Mouse (Mus musculus) kidney, adult 9 months (tissue): ENCODE data around the gene Dennd1a.

Source experiments
- DNase-seq: peaks from one replicate; pipeline ENCODE4 v3.0.0; 2022

Dennd1a gene

DNA sequence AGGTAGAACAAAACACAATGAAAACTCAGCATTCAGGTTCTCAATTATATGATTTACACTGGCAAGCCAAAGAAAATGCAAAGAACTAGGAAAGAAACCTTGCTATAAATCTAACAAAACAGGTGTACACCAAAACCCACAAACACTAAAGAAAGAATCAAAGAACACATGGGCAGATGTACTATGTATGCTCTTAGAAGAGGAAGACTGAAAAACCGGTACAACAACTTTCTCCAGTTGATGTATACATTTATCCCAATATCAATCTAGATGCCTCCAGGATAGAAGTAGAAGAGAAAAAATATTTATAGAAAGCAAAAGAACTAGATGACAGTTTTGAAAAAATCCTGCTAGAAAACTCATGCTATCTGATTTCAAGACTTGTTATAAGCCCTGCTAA, 184.5 kb downstream of the Dennd1a start:
- DNase-seq, result no peak

DNA sequence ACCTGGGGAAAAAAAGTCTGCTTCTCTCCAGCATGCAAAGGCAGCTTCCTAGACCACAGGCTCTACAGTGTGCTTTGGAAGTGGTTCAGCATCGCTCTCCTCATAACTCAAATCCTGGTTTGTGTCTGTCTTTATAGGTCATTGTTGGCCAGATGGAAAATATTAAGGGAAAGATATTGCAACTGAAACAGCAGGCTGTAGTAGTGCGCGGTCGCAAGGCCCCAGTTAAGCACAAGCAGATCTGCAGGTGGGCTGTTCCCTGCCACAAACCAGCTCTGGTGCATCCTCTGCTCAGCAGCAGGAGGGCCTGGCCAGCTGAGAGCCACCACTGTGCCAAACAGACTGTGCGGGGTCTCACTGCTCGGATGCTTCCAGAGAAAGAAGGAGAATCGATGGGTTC, 186.9 kb downstream of the Dennd1a start:
- no peak for DNase-seq

DNA sequence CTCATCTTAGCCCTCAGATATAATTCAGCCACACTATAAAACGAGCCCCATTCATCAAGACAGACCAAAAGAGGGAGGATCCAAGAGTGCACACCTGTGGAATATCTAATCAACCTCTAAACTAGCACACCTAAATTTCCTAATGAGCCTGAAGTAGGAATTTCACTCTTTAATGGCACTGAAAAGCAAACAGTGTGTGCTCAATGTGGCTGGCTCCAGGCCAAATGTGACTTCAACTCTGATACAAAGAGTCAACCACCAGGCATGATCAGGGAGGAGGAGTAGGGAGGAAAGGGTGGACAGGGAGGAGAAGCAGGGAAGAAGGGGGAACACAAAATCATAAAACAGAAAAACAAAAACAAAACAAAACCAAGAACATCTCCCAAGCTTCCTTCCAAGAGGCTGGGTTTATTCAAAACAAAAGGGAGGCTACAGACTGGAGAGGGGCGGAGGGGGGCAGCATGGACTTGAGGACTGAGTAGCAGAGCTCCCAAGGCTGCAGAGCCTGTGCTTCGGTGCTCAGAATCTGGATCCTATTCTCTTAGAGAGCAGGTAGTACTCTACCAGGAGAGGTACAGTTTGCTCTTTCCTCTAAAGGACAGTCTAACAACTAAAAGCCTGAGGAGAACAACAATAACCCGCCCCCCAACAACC, 187.9 kb downstream of the Dennd1a start:
- DNase-seq, result peak; percentile 41

DNA sequence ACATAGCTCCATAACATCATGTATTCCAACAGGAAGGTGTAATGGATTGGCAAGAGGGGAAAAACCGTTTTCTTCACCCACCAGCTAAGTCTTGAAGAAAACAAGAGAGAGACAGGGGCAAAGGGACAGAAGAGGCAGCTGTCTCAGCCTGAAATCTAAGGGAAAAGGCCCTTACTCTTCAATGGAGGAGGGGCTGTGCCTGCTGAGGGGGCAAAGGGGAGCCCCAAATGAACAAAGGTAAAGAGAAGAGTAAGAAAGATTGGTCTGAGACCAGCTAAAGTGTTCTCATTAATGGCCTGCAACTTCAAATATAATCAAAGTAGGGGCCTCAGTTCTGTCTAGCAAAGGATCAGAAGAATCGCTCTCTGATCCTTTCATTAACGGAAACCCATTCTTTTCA, 189.7 kb downstream of the Dennd1a start:
- DNase-seq, result no peak

DNA sequence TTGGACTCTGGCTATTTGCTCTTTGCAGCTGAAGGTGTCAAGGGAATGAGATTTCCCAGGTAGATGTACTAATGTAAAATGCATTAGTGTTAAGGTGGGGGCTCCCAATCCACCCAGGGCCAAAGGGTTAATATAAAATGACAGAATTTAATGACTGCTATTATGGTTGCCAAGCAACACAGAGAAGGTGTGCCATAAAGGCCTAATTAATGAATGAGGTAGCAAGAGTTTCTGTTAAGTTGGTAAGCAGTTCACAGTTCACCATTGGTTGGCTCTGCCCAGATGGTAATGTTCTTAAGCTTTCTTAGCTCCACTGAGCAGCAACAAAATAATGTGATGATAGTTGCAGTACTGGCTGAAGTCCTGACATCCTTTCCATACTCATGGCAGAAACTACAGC, 190.9 kb downstream of the Dennd1a start:
- DNase-seq, result peak; percentile 50

DNA sequence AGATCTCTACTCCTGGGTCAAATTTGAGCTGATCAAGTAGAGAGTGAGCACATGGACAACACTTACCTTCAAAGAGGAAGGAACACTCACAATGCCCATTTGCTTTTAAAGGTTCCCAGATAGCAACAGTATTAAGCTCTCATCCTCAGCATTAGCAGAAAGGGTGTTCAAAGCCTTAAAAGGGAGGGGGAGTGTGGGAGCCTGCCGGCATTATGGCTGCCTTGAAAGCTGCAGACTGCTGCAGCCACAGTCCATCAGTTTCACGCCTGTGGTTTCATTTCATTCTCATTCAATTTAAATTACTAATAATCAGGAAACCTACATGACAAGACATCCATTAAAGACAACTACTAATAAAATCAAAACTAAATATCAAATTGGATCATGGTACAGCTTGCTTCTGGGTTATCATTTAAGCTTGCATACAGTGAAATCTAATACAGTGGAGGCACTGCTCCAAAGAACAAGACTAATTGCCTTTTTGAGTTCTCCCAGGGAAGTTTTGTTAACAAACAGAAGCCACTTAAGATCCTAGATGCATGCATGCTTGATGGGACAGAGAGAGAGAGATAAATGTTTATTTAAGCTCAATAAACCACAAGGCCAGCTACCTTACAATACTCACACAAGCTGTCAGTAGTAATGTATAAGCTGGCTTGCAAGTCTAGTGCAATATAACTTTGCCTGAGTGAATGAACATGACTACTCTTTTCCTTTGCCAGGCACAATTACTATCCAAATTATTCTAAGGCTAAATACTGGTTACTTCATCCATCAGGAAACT, 192.6 kb downstream of the Dennd1a start:
- DNase-seq, result no peak

DNA sequence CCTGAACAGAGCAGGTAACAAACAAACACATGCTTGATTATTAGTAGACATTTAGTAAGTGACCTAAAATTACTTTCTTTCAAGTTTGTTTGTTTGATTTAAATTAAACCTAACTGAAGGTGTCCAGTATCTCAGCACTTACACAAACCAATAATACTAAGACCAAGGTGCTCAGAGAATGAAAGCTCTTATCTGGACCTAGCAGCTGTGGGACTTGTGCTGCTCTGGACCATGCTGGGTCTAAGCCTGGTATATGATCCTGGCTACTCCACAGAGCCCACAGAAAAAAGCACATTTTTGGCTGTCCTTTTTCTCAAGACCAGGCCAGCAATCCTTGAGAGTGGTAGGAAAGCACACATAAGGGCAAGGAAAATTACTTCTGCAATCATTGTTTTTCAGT, 193.2 kb downstream of the Dennd1a start:
- no peak for DNase-seq

DNA sequence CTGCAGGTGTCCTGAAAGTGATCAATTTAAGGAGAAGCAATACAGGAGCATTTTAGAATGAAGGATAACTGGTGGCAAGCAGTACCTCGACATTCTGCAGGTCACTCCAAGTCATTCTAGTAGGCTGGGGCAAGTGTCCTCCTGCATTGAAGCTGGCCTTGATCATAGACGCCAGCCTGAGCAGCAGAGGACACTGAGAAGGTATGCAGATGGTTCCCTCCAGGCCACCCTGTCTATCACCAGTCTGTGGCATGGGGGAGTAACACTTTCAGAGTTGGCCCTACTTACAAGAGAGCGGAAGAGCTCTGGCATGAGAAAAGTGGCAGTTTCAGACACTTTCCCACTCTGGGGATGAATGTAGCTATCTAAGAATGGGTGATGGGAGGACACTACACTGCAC, 193.9 kb downstream of the Dennd1a start:
- no peak for DNase-seq

DNA sequence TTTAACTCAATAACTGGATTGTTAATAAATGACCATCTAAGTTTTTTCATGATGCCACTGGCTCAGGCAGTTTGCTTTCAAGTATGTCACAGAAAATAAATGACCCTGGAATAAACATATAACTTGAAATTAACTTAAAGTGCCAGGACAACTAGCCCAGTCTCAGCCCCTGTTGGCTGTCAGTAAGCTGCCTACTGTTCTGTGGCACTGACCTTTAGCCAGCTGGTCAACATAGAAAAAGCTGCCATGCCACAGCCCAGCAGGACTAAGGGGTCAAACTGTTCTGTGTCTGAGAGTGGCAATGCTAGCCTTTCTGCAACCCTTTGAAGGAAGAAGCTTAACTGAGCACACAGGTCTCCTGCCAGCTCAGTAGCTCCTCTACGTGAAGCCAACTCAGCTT, 198.8 kb downstream of the Dennd1a start:
- DNase-seq, result peak; percentile 82

DNA sequence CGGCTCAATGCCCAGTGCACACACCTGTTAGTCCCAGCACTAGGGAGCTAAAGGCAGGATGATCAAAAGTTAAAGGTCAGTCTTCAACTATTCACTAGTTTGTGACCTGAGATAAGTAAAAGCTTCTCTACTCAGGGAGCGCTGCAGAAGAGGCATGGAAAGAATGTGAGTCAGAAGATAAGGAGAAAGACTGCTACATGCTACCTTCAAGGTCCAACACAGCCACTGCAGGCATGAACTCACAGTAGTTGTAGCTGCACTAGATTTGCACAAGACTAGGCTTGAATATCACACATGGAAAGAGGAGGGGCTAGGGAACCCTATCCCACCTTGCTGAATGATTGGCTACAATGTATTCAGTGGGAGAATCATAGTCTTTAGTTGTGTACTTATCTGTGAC, 202.1 kb downstream of the Dennd1a start:
- DNase-seq, result no peak

DNA sequence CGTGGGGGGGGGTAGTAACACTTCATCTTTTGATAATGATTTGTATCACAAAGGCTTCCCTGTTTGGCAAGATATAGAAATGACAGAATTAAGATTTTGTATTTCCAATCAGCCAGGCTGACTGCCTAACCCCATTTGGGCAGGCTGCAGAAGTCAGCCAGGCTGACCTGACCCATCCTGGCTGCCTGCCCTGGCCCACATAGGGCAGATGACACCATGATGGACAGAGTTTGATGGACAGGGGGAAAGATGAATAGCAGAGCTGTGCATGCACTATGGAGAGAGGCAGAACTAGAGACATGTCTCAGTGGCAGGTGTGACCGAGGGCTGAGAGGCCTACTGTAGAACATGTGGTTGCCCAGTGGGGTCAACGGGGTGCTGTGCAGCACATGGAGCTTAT, 203.9 kb downstream of the Dennd1a start:
- DNase-seq, result no peak

DNA sequence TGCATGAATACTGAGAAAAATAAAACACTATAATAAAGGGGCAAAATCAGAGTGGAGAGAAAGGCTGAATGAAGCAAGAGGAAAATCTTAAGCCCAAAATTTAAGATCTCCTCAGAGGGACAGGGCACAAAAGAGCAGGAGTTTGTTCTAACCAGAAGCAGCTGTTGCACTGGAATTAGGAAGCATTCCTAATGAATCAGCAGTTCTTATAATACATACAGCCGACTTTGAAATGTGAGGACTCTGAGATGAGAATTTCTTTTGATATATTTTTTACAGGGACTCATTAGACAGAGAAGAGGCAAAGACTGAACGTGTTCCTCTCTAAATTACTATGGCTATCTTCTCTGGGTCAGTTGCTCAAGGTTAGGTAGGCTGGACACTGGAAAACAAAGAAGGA, 212.7 kb downstream of the Dennd1a start:
- no peak for DNase-seq

DNA sequence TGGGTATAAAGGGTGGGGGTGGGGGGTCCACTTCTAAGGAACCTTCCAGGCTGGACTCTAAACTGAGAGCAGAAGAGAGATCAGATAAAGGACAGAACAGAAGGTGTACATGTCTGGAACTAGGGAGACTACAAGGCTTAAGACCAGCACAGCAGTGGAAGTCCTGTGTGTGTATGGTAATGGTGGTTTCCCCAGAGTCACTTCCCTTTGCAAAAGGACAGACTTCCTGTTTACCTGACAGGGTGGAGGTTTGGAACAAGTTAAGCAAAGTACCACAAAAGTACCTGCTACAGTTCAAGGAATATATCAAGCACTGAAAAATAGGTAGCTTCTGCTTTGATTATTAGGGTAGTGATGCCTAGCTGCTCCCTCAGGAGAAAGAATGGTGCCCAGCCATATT, 215.1 kb downstream of the Dennd1a start:
- DNase-seq, result no peak

DNA sequence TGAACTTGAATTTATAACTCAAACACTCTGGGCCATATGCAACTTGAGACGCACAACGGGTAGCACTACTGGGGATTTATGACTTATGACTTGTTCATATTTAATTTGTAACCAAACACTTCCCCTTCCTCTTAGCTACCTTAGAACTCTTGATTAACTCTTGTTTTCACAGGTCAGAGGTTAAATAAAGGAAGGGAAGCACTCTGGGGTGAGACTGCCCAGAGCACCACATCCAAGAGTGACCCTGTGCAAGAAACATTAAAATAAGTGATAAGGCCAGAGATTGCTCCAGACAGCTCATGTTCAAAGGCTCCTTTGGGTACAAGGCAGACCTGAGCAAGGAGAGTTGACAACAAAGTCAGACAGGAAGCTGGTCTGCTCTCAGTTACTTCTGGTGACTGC, 219.0 kb downstream of the Dennd1a start:
- no peak for DNase-seq

DNA sequence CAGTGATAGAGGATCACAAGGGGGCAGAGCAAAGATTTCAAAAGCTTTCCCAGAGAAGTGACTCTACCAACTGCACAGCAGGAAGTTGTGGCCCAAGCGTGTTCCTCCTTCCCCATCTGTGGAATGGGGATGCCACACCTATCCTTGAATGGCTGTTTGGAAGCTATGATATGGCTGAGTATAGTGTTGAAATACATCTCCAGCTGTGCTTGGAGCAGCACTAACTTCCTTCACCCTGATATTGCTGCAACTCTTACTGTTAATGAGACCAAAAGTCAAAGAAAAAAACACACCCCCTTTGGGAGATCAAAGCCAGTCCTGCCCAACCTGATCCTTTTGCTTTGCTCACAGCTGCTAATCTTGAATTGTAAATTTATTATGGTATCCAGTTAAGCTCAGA, 221.3 kb downstream of the Dennd1a start:
- DNase-seq, result no peak

DNA sequence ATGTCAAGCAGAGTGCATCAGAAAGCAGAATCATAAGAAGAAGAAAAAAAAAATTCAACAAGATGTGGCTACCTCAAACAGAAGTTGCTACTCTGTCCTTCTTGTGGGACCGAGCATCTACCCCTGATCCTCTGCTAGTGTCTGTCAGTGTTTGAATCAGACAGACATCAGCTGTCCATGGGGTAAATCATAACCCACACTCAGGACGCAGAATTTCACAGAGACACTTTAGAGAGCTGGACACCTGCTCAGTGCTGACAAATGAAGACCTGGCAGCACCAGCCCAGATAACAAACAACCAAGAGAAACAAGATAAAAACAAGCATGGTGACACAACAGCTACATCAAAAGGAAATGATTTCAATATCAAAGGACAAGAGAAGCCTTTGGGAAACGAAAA, 222.9 kb downstream of the Dennd1a start:
- DNase-seq, result no peak

DNA sequence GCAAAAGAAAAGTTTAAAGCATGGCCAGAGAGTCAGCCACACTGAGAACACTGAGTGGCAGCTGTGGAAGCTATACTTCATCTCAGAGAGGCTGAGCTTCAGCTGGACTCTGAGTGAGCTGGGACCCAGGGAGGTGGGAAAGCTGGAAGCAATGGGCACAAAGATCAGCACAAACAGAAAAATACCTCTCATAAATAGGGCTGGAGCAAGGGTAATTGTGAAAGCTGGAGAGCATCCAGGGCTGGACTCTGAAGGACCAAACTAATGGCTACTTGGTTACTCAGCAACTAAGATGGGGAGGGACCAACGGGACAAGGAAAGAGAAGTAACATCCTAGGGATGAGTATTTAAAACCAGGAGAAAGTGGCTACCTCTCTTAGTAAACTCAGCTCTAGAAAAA, 225.0 kb downstream of the Dennd1a start:
- peak; percentile 86 for DNase-seq

DNA sequence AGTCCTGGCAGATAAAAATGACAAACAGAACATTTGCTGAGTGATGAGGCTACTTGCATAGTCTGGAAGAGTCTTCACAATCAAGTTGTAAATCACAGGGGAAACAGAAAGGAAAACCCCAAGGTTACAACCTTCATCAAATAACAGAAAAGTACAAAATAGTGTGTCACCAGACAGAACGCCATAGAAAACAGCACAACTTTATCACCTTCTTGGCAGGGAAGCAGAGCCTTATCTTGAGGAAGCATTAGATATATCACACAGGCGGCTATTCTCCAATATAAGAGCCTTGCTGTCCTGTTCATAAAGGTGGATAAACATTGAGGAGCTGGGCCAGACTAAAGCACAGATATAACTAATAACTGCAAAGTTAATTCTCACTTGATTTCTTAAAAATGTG, 225.7 kb downstream of the Dennd1a start:
- DNase-seq, result no peak

DNA sequence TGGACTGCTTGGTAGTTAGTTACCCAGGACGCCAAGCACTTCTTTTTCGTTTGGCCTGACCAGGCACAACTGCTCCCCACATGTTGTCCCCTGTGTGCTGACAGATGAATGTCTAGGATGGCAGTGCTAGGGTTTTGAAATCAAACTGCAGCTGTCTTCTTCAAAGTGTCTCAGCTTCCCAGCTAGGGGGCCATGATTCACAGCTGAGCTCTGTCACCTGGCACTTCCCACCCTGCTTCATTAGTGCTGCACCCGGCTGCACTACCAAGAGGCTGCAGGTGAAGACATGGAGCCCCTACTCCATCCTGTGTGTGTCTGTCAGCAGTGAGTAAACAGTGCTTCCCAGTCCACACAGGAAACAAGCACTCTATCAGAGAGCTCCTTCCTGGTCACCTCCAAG, 234.8 kb downstream of the Dennd1a start:
- no peak for DNase-seq

DNA sequence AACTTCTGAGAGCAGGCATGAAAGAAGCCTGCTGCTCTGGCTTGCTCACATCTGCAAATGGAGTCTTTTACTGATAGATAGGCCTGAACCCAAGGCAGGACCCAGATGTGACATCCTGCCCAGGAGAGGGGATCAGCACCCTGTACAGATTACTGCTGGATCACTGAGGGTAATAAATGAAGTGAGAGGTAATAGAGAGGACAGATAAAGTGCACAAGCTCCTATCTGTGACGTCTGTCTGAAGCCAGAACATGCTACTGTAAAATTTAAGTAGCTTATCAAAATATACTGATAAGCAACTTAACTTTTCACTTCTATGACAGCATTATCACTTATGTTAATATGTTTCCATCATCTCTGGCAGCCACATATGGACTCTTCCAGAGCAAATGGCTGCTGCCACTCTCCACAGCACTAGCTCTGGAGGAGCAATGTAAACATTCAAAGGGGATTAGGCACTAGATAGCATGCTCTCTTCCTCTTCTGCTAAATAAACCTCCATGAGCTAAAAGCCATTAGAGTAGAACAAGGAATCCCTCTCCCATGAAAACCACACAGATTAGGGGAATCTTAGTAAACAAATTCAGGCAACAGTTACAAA, 235.6 kb downstream of the Dennd1a start:
- DNase-seq, result no peak

DNA sequence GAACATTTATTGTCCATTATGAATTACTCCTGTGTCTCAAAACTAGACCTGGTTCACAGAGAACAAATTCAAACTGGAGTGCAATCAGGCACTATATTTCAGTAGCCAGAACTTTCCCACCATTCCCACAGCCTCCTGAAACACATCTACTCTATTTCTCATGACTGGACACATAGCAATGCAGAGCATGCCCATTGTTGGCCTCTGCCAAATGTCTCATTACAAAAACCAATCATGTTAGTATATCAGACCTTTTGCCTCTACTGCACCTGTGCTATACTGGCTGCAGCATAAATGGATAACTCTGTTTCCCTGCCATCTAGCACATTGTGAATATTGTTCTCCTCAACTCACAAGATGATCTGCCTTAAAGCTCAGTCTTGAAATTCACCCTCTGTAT, 238.2 kb downstream of the Dennd1a start:
- DNase-seq, result no peak

DNA sequence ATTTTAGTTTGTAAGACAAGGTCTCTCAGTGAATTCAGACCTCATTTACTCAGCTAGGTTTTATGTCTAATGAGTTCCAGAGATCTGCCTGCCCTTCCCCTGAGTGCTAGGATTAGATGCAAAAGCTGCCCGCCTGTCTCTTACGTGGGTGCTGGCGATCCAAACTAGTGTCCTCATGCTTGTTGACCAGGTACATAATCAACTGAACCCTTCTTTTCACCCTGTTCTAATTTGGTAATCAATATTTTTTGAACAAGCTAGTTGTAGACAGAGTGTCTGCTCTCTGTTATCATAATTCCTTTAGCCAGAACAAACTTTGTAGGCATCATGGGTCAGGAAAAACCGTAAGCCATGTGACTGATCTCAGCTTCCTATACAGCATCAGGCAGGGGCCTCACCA, 241.9 kb downstream of the Dennd1a start:
- no peak for DNase-seq

DNA sequence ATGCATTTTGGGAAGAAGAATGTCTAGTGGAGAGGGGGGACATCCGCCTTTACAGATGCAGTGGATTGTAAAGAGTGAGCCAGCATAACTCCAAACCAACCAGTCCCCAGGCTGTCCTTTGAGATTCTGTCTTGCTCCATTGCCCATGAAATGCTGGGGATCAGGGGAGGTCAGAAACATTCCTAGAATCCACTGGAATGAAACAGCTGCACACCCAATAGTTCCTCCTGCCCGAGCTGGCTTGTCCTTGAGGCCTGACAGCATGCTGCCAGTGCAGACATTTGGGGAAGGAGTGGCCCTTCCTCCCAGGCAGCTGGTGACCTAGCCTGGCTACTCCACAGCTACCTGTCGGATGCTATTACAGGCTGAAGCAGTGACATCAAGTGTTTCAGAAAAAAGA, 246.3 kb downstream of the Dennd1a start:
- DNase-seq, result peak; percentile 94

DNA sequence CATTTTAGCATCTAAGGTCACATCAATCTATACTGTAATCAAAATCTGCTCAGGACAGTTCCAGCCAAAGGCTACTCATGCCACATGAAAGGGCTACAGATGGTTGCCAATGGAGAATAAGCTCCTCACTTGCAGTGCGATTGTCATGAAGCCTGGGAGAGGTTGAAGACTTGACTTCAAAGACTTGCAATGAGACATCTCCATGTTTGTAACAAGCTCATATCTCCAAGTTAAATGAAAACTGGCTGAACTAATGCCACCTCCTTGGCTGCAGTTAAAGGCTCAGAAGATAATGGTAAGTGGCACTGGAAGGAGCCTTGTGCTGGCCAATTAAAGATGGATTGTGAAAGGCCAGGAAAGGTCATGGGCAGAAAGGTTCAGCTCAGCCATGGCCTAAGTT, 247.6 kb downstream of the Dennd1a start:
- no peak for DNase-seq

DNA sequence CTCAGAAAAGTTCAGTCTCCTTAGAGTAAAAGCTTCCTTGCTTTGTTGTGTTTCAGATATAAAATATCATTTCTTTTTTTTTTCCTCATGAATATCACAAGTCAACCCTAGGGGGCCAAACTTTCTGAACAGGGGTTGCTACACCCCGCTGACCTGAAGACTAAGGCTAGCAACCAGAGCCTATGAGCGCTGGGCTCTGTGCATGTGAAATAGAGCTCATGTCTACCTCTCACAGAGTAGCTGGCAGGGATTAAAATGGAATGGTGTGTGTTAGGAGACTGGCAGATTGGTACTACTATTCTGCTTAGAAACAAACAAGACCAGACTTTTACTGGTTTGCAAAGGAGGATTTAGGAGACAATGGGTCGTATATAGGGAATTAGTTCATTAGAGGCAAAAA, 258.9 kb downstream of the Dennd1a start:
- no peak for DNase-seq
